Mouse (Mus musculus) MEL (cell line): ENCODE results near the gene Exoc4.

Experiments used
- CTCF ChIP-seq, 3 experiments: IDR thresholded peaks in 2 of 3; conservative IDR thresholded peaks in 1 of 3; 2 replicates each; pipeline ENCODE4 v1.5.1; 2011 to 2012; ENCODE audit warnings: low read length in 3 of 3, low read depth in 2 of 3, mild to moderate bottlenecking in 2 of 3, improper control_type of control experiment in 1 of 3, inconsistent platforms in 1 of 3, mixed read lengths in 1 of 3, moderate library complexity in 1 of 3; ENCODE audit not compliant: control insufficient read depth in 1 of 3, insufficient read depth in 1 of 3, poor library complexity in 1 of 3, severe bottlenecking in 1 of 3
- POLR2A ChIP-seq, 2 experiments: IDR thresholded peaks; 2 replicates each; pipeline ENCODE4 v1.6.1; 2011 to 2012; ENCODE audit warnings: low read length in 2 of 2, mild to moderate bottlenecking in 2 of 2, control low read depth in 1 of 2, improper control_type of control experiment in 1 of 2, low read depth in 1 of 2, moderate library complexity in 1 of 2; ENCODE audit not compliant: control insufficient read depth in 1 of 2, insufficient read depth in 1 of 2, poor library complexity in 1 of 2

DNA sequence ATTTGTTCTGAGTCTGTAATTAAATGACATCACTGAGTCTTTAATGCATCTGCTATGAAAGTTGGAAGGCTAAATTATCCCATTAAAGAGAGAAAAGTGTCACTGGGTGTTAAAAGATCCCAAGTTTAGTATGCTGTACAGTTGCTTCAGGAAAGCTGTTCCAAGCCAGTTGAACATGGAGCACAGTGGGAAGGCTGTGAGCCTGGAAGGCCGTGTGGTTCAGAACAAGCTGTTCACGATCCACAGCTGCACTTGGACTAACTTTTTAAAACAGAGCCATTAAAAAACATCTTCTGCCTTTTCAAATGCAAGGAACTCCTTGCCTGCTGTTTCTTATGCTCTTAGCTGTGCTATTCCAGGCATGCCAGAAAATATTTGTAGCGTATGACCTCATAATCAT lies 475.7 kb downstream of the Exoc4 start:
- TF ChIP-seq POLR2A (IDR thresholded peaks at IDR 0.05; ENCODE audit: control insufficient read depth in 1 of 2, insufficient read depth in 1 of 2, low read depth in 1 of 2, low read length in 2 of 2, poor library complexity in 1 of 2) (no peak), CTCF (IDR thresholded peaks at IDR 0.05 in 2 of 3, conservative IDR thresholded peaks at IDR 0.05 in 1 of 3; ENCODE audit: control insufficient read depth in 1 of 3, insufficient read depth in 1 of 3, low read depth in 2 of 3, low read length in 3 of 3, poor library complexity in 1 of 3, severe bottlenecking in 1 of 3) (no peak)
